Mouse (Mus musculus): Measurements from ENCODE around the gene Pm20d2. TPM values are rescaled to one million over a fixed set of nuclear protein-coding genes. Genes with fewer than 3 reads are reported as not detected.

The Pm20d2 gene
- total and polyA plus RNA-seq, 3 experiments, result 0.16 to 0.59 (median 0.32) TPM

DNA sequence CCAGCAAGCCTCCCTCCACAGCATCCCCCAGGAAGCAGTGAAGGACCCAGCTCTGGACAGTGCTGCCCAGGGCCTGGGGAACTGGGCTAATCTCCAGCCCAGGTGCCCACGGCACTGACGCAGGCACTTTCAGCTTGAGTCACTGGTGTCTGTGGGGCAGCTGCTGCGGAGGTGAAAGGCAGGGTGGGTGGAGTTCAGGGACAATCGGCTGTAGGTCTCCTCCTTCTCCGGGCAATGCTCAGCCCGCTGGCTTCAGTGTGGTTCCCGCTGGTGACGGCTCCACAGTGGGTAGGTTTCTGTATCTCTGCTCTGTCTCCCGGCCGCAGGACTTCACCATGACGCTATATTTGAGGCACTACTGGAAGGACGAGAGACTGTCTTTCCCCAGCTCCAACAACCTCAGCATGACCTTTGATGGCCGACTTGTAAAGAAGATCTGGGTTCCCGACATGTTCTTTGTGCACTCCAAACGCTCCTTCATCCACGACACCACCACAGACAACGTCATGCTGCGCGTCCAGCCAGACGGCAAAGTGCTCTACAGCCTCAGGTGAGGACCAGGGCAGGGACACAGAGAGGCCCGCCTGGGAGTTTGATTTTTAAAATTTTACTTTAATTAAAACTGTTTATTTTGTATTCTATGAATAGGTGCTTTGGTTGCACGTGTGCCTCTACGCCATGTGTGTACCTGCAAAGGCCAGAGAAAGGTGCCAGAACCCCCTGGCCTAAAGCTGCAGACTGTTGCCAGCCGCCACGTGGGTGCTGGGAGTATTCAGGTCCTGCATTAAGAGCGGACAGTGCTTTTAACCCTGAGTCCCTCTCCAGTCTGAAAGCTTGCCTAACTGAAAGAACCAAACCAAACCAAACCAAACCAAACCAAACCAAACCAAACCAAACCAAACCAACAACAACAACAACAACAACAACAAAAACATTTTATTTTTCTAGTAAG, 37.2 kb downstream of the Pm20d2 start (continued):
- TF ChIP-seq MAZ (IDR thresholded peaks at IDR 0.05; ENCODE audit: low read depth, low read length) (peak; percentile 47; the same call in 1 of the 2 replicates), TCF12 (IDR thresholded peaks at IDR 0.05; ENCODE audit: low read depth, low read length) (peak; percentile 97), ZKSCAN1 (IDR thresholded peaks at IDR 0.05; ENCODE audit: borderline replicate concordance, low read depth, low read length) (no peak), USF1 (IDR thresholded peaks at IDR 0.05; ENCODE audit: low read depth, low read length) (no peak), IRF4 (IDR thresholded peaks at IDR 0.05; ENCODE audit: low read depth, low read length) (peak; percentile 97), JUN (IDR thresholded peaks at IDR 0.05; ENCODE audit: insufficient read depth, low read depth, low read length) (peak; percentile 38; the same call in 1 of the 2 replicates), BHLHE40 (IDR thresholded peaks at IDR 0.05; ENCODE audit: low read depth, low read length) (peak; percentile 63), GABPA (IDR thresholded peaks at IDR 0.05; ENCODE audit: insufficient replicate concordance, low read depth, low read length) (no peak), RCOR1 (conservative IDR thresholded peaks at IDR 0.05; ENCODE audit: low read depth, low read length) (0 out of 2 replicates have a peak, but pooled peaks have one; percentile 65), MAX (IDR thresholded peaks at IDR 0.05; ENCODE audit: low read length) (peak; percentile 76)

DNA sequence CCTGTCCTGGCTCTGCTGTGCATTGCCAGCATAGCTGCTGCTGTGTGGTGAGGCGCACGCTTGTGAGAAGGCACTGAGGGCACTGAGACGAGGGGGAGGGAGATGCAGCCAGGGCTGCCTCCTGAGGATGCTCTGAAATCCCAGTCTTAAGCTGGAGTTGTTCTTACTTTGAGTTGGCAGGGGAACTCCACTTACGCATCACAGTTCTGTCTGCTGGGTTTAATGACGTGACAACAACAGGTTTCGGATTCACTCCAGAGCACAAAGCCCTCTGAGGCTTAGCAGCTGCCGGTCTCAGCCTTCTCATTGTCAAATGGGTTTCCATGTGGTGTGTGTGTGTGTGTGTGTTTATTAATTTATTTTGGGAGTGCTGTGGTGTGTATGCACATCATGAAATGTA, 40.4 kb downstream of the Pm20d2 start:
- Histone ChIP-seq H3K9me3 (replicated peaks; ENCODE audit: low read length) (no peaks in the 10 kb centered on the region), H3K27me3 (replicated peaks) (peaks cover 3% of the 10 kb centered on the region), H3K27ac (ENCODE audit: insufficient read depth, low read depth) (peak overlapping the region; percentile 40), H3K36me3 (replicated peaks in 1 of 2; ENCODE audit: control insufficient read depth in 1 of 2, insufficient read depth in 1 of 2, low read length in 1 of 2) (no peaks in the 10 kb centered on the region), H3K4me2 (ENCODE audit: insufficient read depth, low read depth, poor library complexity, severe bottlenecking) (peak overlapping the region; percentile 35), H3K79me2 (replicated peaks; ENCODE audit: control insufficient read depth, extremely low read depth, insufficient read depth, poor library complexity, severe bottlenecking) (no peaks in the 10 kb centered on the region; the same call in 1 of the 2 replicates), H3K4me1 (ENCODE audit: control insufficient read depth in 1 of 2, insufficient read depth in 2 of 2) (peaks cover 23 to 51% of the 10 kb centered on the region in 2 experiments), H3K9ac (ENCODE audit: insufficient read depth, low read depth) (no peak overlapping the region), H3K4me3 (replicated peaks in 1 of 3; ENCODE audit: low read depth in 2 of 3, low read length in 2 of 3, poor library complexity in 1 of 3) (peak overlapping the region in 2 of 3 experiments; percentile 24 to 36)
- dilution Hi-C loops (cut with MboI; ENCODE audit: extremely low pct_ligation_motif_present, extremely low pct_unique_long_range_greater_than_20kb, low sequenced_read_pairs), result no loop called here
- in situ Hi-C loops (cut with MboI; ENCODE audit: low pct_ligation_motif_present, low pct_unique_long_range_greater_than_20kb, low sequenced_read_pairs), result loop anchor here (10.0 kb wide), 1 partner anchor 136 kb away; no protein-coding TSS in a partner anchor
- DNase-seq (ENCODE audit: extremely low read depth), result peak; percentile 86
- TF ChIP-seq BHLHE40 (IDR thresholded peaks at IDR 0.05; ENCODE audit: low read depth, low read length), result peak; percentile 90
- TF ChIP-seq SIN3A (IDR thresholded peaks at IDR 0.05; ENCODE audit: low read length), result peak; percentile 80
- peak; percentile 96 for TF ChIP-seq TCF12 (IDR thresholded peaks at IDR 0.05; ENCODE audit: low read depth, low read length)
- TF ChIP-seq TBP (conservative IDR thresholded peaks at IDR 0.05; ENCODE audit: low read depth, low read length), result peak; percentile 81
- no peak for TF ChIP-seq ZNF384 (IDR thresholded peaks at IDR 0.05; ENCODE audit: low read depth, low read length)
- no peak; the same call in 1 of the 2 replicates for TF ChIP-seq RCOR1 (conservative IDR thresholded peaks at IDR 0.05; ENCODE audit: low read depth, low read length)
- peak; percentile 61 for TF ChIP-seq MYC (IDR thresholded peaks at IDR 0.05; ENCODE audit: low read depth, low read length)
- 0 out of 2 replicates have a peak, but pooled peaks have one; percentile 66 for TF ChIP-seq MXI1 (IDR thresholded peaks at IDR 0.05; ENCODE audit: low read depth, low read length)
- peak; percentile 99 for TF ChIP-seq IRF4 (IDR thresholded peaks at IDR 0.05; ENCODE audit: low read depth, low read length)
- peak; percentile 77 for TF ChIP-seq JUND (conservative IDR thresholded peaks at IDR 0.05; ENCODE audit: low read depth, low read length)
- 0 out of 2 replicates have a peak, but pooled peaks have one; percentile 18 for TF ChIP-seq NELFE (IDR thresholded peaks at IDR 0.05; ENCODE audit: low read depth, low read length)
- peak; percentile 50; the same call in 1 of the 2 replicates for TF ChIP-seq POLR2A (IDR thresholded peaks at IDR 0.05; ENCODE audit: low read depth, low read length)
- peak; percentile 44 for TF ChIP-seq MAX (IDR thresholded peaks at IDR 0.05; ENCODE audit: low read length)
- peak; percentile 97 for TF ChIP-seq ETS1 (conservative IDR thresholded peaks at IDR 0.05; ENCODE audit: low read depth, low read length)
- peak; percentile 81 for TF ChIP-seq MEF2A (IDR thresholded peaks at IDR 0.05; ENCODE audit: borderline replicate concordance, low read depth, low read length)
- peak; percentile 94 for TF ChIP-seq EP300 (IDR thresholded peaks at IDR 0.05; ENCODE audit: low read length)
- no peak for TF ChIP-seq USF2 (conservative IDR thresholded peaks at IDR 0.05; ENCODE audit: low read depth, low read length)
- TF ChIP-seq CHD2 (IDR thresholded peaks at IDR 0.05; ENCODE audit: low read length), result peak; percentile 72; the same call in 1 of the 2 replicates
- 0 out of 2 replicates have a peak, but pooled peaks have one; percentile 4 for TF ChIP-seq ZMIZ1 (IDR thresholded peaks at IDR 0.05; ENCODE audit: low read depth, low read length)
- TF ChIP-seq JUN (IDR thresholded peaks at IDR 0.05; ENCODE audit: insufficient read depth, low read depth, low read length), result peak; percentile 79
- no peak for TF ChIP-seq ELF1 (IDR thresholded peaks at IDR 0.05; ENCODE audit: low read depth, low read length)
- TF ChIP-seq HCFC1 (IDR thresholded peaks at IDR 0.05; ENCODE audit: low read depth, low read length), result no peak

Measured in CH12.LX (cell line).